Mouse (Mus musculus) spleen, postnatal 10 days (tissue): Measurements from ENCODE around the gene Scaper.

Source experiments
- DNase-seq, 2 experiments: peaks; one replicate each; pipeline ENCODE4 v3.0.0; 2021 to 2022; ENCODE audit warnings: low spot score in 2 of 2

Scaper gene

GRCm38 (mm10) chr9:55540888-55541287, 397.0 kb downstream of the Scaper start:
- peak; percentile 15 to 61 for DNase-seq

DNA sequence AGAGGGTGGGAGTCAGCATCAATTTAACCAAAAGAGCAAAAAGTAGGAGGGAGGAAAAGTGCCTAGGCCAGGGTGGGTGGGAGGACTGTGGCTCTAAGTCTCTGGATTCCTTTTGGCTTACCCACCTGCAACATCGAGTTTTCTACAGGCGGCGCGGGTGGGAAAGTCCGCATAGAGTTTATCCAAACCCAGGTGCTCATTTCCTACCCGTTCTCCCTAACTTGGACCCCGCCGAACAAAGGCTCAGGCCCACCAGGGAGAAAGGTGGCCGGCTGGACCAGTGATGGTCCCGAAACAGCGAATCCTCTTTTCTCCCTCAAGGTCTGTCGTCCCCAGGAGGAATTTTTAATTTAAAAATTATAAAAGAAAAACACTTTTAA, 397.5 kb downstream of the Scaper start:
- no peak for DNase-seq

GRCm38 (mm10) chr9:55539661-55540390, 398.1 kb downstream of the Scaper start:
- DNase-seq = no peak

- DNase-seq = no peak
These were observed 398.9 kb downstream of the Scaper start for GRCm38 (mm10) chr9:55539006-55539405.

DNA sequence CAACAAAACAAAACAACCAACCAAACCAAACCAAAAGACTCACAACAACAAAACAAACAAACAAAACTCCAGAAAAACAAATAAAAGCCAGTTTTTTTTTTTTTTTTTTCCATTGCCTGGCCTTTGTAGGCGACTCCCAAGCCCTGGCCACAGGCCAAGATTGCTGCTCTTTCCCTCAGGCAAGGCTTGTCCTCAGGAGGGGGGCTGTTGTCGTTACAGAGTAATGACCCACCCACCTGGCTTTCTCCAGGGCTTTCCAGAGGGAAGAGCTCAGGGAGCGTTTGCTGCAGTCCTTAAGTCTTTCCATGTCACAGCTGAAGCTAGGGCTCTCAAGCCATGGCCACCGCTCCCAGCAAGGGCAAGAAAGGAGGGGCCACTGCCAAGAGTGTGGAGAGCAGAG, 399.5 kb downstream of the Scaper start, which contains the start of gene Isl2:
Isl2 (plus strand) TSS at position 296 of the 400 bp plus-strand sequence.
- no peak for DNase-seq

DNA sequence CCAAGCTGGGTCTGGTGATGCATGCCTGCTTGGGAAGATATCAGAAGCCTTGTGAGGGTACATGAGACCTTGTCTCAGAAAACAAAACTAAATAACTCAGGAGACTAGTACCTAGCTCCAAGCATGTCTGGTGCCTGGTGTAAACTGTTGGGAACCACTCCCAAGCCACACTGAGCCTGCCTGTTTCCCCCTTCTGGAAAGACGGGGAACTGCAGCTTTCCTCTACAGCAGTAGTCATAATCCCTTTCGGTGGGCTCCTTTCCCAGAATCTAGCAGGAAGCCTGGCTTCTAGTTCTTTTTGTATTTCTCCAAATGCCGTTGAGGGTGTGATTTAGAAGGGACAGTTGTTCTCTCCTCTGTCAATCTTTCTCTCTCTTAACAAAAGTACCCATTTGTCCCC, 402.0 kb downstream of the Scaper start:
- peak; percentile 23 to 71 for DNase-seq

DNA sequence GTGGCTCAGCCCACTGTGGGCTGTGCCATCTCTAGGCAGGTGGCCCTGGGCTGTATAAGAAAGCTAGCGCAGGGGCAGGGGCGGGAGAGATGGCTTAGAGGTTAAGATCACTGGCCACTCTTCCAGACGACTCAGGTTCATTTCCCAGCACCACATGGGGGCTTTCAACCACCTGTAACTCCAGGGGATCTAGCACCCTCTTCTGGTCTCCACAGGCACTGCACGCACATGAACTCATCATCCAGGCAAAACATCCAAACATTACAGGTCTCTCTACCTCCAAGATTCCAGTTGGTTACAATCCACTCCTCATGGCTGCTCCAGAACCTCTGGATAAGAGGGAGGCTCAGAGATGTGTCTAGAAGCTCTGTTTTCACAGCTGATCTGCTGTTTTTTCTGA, 412.2 kb downstream of the Scaper start:
- DNase-seq = peak in 1 of 2 experiments; percentile 45

DNA sequence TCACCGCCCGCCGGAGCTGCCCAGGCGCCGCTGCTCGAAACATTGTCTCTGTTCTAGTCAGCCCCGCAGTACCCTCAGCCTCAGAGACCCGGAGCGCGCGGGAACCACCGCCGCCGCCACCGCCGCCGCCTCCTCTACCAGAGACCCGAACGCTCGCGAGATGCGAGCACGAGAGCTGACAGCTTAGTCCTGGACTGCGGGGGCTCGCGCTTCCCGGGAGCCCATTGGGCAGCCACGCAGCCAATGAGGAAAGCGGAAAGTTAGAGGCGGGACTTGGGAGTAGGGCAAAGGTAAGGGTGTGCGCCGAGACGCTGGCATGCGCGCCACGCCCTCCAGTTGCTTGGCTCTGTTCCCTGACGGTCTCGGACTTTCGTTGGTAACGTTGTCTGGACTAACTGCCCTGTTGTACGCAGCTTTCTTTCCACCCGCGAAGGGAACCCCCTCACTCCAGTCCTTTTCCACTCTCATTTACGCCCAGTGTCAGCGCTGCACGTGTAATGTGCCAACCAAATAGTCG, 425.8 kb downstream of the Scaper start, which contains the start of gene Etfa:
Etfa (minus strand) TSS at position 217 of the 517 bp plus-strand sequence.
- DNase-seq = peak; percentile 88 to 97

- DNase-seq = peak in 1 of 2 experiments; percentile 72
These were observed 426.4 kb downstream of the Scaper start for GRCm38 (mm10) chr9:55511521-55511993.

- no peak for DNase-seq
These were observed 427.2 kb downstream of the Scaper start for GRCm38 (mm10) chr9:55510651-55511235.

DNA sequence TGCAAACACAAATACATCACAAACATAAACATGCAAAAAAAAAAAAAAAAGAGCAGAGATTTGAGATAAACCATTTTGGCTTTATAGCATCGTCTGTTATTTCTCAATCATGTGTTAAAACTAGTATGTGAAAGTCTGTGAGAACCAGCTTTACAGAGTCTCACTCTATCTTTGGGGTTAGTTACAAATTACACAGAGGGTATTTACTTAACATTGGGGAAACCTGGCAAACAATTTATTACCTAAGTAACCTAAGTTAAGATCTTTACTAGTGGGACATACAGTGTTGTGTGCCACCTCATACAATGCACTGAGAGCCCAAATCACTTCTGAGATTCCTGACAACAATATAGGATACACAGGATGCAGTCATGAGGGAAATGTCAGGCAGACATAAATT, 428.2 kb downstream of the Scaper start:
- DNase-seq = no peak

- no peak for DNase-seq
These were observed 429.2 kb downstream of the Scaper start for GRCm38 (mm10) chr9:55508701-55509100.

DNA sequence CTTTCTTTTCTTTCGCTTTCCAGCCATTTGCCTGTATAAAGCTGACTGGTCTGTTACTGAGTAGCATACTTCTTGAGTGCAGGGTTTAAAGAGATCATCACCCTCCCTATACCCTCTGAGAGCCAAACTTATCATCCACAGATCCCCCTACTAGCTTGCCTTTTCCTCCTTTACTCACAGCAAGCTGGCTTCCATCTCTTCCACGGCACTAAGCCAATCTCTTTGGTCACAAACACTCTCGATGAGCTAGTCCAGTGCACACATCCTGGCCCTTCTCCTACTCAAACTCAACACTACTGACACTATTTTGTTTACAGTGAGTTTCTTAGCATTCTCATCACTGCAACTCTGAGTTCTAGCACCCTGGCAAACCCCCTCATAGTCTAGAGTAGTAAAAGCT, 430.0 kb downstream of the Scaper start:
- DNase-seq = no peak
